Mouse (Mus musculus): ENCODE measurements at regions not wholly inside any gene's neighbourhood (a gene's known extent, or its start where the extent isn't known, plus 50 kb on each side); places are given as distances from the start of the nearest gene placed in this dataset.

- no peak for TF ChIP-seq POLR2A (IDR thresholded peaks at IDR 0.05; ENCODE audit: borderline replicate concordance, low read depth, low read length)
- no peak for TF ChIP-seq CTCF (IDR thresholded peaks at IDR 0.05; ENCODE audit: low read depth, low read length)
- H3K27ac ChIP-seq (ENCODE audit: insufficient read depth, low read depth, low read length), result no peak overlapping the region
- no peak overlapping the region for H3K4me3 ChIP-seq (ENCODE audit: insufficient read depth, low read length)
- H3K4me1 ChIP-seq (ENCODE audit: control insufficient read depth, insufficient read depth, low read length), result no peaks in the 10 kb centered on the region
These were observed 188.1 kb upstream of the 1700012A03Rik start for GRCm38 (mm10) chr6:31861996-31862395.

GRCm38 (mm10) chr6:31859621-31860020 is 190.4 kb upstream of the 1700012A03Rik start:
- Histone ChIP-seq H3K4me1 (ENCODE audit: control insufficient read depth, insufficient read depth, low read length) (no peaks in the 10 kb centered on the region), H3K4me3 (ENCODE audit: insufficient read depth, low read length) (no peak overlapping the region), H3K27ac (ENCODE audit: insufficient read depth, low read depth, low read length) (no peak overlapping the region)
- TF ChIP-seq POLR2A (IDR thresholded peaks at IDR 0.05; ENCODE audit: borderline replicate concordance, low read depth, low read length) (no peak), CTCF (IDR thresholded peaks at IDR 0.05; ENCODE audit: low read depth, low read length) (no peak)

DNA sequence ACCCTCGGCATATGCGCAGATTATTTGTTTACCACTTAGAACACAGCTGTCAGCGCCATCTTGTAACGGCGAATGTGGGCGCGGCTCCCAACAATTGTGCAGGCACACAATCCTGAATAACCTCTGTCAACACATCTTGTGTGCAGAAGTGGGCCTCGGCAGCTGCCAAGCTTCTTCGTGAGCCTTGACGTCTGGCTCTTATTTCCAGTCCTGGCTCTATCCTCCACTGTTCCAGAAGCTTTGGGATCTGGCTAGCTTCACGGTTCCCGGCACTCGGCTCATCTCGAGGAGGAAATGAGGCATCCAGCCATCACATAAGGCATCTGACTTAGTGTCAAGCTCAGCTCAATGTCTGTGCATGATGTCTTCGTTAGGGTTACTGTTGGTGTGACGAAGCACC is 195.8 kb upstream of the 1700012A03Rik start:
- H3K4me1 ChIP-seq (ENCODE audit: control insufficient read depth, insufficient read depth, low read length), result no peaks in the 10 kb centered on the region
- H3K4me3 ChIP-seq (ENCODE audit: insufficient read depth, low read length), result no peak overlapping the region
- no peak for TF ChIP-seq CTCF (IDR thresholded peaks at IDR 0.05; ENCODE audit: low read depth, low read length)
- TF ChIP-seq POLR2A (IDR thresholded peaks at IDR 0.05; ENCODE audit: borderline replicate concordance, low read depth, low read length), result no peak
- no peak overlapping the region for H3K27ac ChIP-seq (ENCODE audit: insufficient read depth, low read depth, low read length)

- Histone ChIP-seq H3K4me3 (ENCODE audit: insufficient read depth, low read length) (no peak overlapping the region), H3K4me1 (ENCODE audit: control insufficient read depth, insufficient read depth, low read length) (no peaks in the 10 kb centered on the region), H3K27ac (ENCODE audit: insufficient read depth, low read depth, low read length) (no peak overlapping the region)
- TF ChIP-seq POLR2A (IDR thresholded peaks at IDR 0.05; ENCODE audit: borderline replicate concordance, low read depth, low read length) (no peak), CTCF (IDR thresholded peaks at IDR 0.05; ENCODE audit: low read depth, low read length) (no peak)
These were observed 203.7 kb upstream of the 1700012A03Rik start for GRCm38 (mm10) chr6:31846319-31846718.

GRCm38 (mm10) chr6:31845671-31846070 is 204.4 kb upstream of the 1700012A03Rik start:
- Histone ChIP-seq H3K4me3 (ENCODE audit: insufficient read depth, low read length) (no peak overlapping the region), H3K4me1 (ENCODE audit: control insufficient read depth, insufficient read depth, low read length) (no peaks in the 10 kb centered on the region), H3K27ac (ENCODE audit: insufficient read depth, low read depth, low read length) (no peak overlapping the region)
- TF ChIP-seq POLR2A (IDR thresholded peaks at IDR 0.05; ENCODE audit: borderline replicate concordance, low read depth, low read length) (no peak), CTCF (IDR thresholded peaks at IDR 0.05; ENCODE audit: low read depth, low read length) (no peak)

DNA sequence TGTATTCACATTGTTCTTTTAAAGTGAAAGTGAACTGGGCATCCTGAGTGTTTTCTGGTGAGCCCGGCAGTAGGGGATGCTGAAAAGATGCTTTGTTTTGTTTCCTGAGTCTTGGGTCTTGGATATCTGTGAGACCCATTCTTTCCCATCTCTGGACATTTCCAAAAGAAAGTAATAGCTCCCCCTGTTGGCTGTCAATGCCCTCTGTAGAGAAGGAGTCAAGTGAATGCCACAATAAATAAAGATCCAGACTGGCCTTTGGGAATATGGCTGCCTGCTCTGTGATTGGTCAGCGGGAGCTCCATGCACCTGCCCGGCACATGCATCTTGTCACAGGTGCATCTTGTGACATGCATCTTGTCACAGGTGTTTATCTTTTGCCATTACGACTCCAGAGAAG is 209.4 kb upstream of the 1700012A03Rik start:
- no peak for TF ChIP-seq CTCF (IDR thresholded peaks at IDR 0.05; ENCODE audit: low read depth, low read length)
- no peak for TF ChIP-seq POLR2A (IDR thresholded peaks at IDR 0.05; ENCODE audit: borderline replicate concordance, low read depth, low read length)
- H3K27ac ChIP-seq (ENCODE audit: insufficient read depth, low read depth, low read length), result no peak overlapping the region
- H3K4me3 ChIP-seq (ENCODE audit: insufficient read depth, low read length), result no peak overlapping the region
- no peaks in the 10 kb centered on the region for H3K4me1 ChIP-seq (ENCODE audit: control insufficient read depth, insufficient read depth, low read length)

- no peak for TF ChIP-seq POLR2A (IDR thresholded peaks at IDR 0.05; ENCODE audit: borderline replicate concordance, low read depth, low read length)
- TF ChIP-seq CTCF (IDR thresholded peaks at IDR 0.05; ENCODE audit: low read depth, low read length), result 0 out of 2 replicates have a peak, but pooled peaks have one; percentile 15
- H3K27ac ChIP-seq (ENCODE audit: insufficient read depth, low read depth, low read length), result no peak overlapping the region
- no peaks in the 10 kb centered on the region for H3K4me1 ChIP-seq (ENCODE audit: control insufficient read depth, insufficient read depth, low read length)
- H3K4me3 ChIP-seq (ENCODE audit: insufficient read depth, low read length), result no peak overlapping the region
These were observed 211.5 kb upstream of the 1700012A03Rik start for GRCm38 (mm10) chr6:31838588-31838987.

DNA sequence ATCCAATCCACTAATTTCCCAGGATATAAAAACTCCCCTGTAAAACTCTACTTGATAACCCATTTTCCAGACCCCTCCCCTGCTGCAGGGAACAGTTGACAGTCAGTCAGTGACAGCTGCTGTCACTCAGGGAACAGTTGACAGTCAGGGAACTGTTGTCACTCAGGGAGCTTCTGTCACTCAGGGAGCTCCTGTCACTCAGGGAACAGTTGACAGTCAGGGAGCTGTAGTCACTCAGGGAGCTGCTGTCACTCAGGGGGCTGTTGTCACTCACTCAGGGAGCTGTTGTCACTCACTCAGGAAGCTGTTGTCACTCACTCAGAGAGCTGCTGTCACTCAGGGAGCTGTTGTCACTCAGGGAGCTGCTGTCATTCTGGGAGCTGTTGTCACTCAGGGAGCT is 214.3 kb upstream of the 1700012A03Rik start:
- Histone ChIP-seq H3K27ac (ENCODE audit: insufficient read depth, low read depth, low read length) (no peak overlapping the region), H3K4me1 (ENCODE audit: control insufficient read depth, insufficient read depth, low read length) (no peaks in the 10 kb centered on the region), H3K4me3 (ENCODE audit: insufficient read depth, low read length) (no peak overlapping the region)
- no peak for TF ChIP-seq POLR2A (IDR thresholded peaks at IDR 0.05; ENCODE audit: borderline replicate concordance, low read depth, low read length)
- no peak for TF ChIP-seq CTCF (IDR thresholded peaks at IDR 0.05; ENCODE audit: low read depth, low read length)

DNA sequence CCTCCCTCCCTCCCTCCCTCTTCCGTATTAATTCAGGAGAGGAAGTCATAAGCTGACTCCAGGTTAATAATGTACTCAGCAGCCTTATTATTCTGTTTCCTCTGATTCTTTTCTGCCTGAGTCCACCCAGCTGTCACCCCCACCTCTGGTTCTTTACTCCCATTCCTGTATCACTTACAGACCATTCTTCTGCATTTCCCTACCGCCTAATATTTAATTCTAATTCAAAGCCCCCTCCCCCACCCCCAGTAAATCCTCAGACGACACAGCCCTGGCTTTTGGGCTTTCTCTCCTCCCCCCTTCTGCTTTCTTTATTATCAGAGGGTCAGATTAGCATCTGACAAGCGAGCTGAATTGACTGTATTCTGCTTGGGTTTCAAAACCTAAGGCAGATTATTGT is 215.5 kb upstream of the 1700012A03Rik start:
- Histone ChIP-seq H3K4me3 (ENCODE audit: insufficient read depth, low read length) (no peak overlapping the region), H3K4me1 (ENCODE audit: control insufficient read depth, insufficient read depth, low read length) (no peaks in the 10 kb centered on the region), H3K27ac (ENCODE audit: insufficient read depth, low read depth, low read length) (no peak overlapping the region)
- TF ChIP-seq POLR2A (IDR thresholded peaks at IDR 0.05; ENCODE audit: borderline replicate concordance, low read depth, low read length), result no peak

GRCm38 (mm10) chr6:31830610-31831009 is 219.4 kb upstream of the 1700012A03Rik start:
- TF ChIP-seq CTCF (IDR thresholded peaks at IDR 0.05; ENCODE audit: low read depth, low read length) (no peak), POLR2A (IDR thresholded peaks at IDR 0.05; ENCODE audit: borderline replicate concordance, low read depth, low read length) (no peak)
- Histone ChIP-seq H3K4me3 (ENCODE audit: insufficient read depth, low read length) (no peak overlapping the region), H3K4me1 (ENCODE audit: control insufficient read depth, insufficient read depth, low read length) (no peaks in the 10 kb centered on the region), H3K27ac (ENCODE audit: insufficient read depth, low read depth, low read length) (no peak overlapping the region)

GRCm38 (mm10) chr6:31823616-31824015 is 226.4 kb upstream of the 1700012A03Rik start:
- H3K4me3 ChIP-seq (ENCODE audit: insufficient read depth, low read length), result no peak overlapping the region
- no peak overlapping the region for H3K27ac ChIP-seq (ENCODE audit: insufficient read depth, low read depth, low read length)
- TF ChIP-seq CTCF (IDR thresholded peaks at IDR 0.05; ENCODE audit: low read depth, low read length) (no peak), POLR2A (IDR thresholded peaks at IDR 0.05; ENCODE audit: borderline replicate concordance, low read depth, low read length) (no peak)
- peaks cover 8% of the 10 kb centered on the region for H3K4me1 ChIP-seq (ENCODE audit: control insufficient read depth, insufficient read depth, low read length)

Measured in bone marrow macrophage, adult 2 months (primary cell).